Mouse (Mus musculus): Measurements from ENCODE around the gene Olfr1134. TPM values are rescaled to one million over a fixed set of nuclear protein-coding genes. Genes with fewer than 3 reads are reported as not detected.

Gene Olfr1134
- polyA plus RNA-seq (2014; fragmentation: Illumina TruSeq; extraction: RNeasy Lipid Tissue Mini Kit (QIAGEN cat#74804); ENCODE audit: low read depth, low replicate concordance) = not detected

DNA sequence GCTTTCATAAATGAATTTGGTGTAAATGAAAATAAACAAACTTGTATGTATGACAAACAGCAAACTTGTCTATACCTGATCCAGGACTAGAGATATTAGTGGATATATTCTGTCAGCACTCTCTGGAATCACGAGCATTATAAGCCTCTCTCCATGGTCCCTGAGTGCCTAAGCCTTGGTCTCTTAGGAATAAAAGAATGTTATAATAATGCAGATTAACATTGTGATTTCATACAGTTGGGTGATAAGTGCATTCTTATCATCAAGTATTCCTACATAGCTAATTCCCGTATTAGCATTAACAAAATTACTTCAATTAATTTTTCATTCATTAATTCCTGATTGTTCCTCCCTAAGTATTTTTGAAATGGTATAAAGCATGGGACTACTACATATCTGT lies at the start of gene Olfr1134:
Gene Olfr1134, minus strand, starts transcription at position 101 of the 400 bp plus-strand sequence.

DNA sequence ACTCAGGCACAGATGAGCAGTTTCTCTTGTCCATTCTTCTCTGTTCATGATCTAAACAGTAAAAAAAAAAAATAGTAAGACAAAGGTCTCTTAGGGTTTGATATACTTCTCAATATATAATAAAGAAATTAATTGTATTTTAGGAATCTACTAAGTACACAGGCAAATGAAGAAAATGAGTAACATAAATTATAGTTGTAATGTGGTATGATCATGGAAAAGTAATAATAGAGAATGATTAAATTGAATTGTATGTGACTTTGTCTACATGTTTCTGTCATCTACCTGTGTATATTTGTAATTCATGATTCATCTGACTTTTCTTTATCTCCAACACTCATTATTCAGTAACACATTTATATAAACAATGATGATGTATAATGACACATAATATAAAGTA lies 35.6 kb upstream of the Olfr1134 start, which contains the start of gene Olfr1136:
Gene Olfr1136, minus strand, starts transcription at position 101 of the 400 bp plus-strand sequence.

DNA sequence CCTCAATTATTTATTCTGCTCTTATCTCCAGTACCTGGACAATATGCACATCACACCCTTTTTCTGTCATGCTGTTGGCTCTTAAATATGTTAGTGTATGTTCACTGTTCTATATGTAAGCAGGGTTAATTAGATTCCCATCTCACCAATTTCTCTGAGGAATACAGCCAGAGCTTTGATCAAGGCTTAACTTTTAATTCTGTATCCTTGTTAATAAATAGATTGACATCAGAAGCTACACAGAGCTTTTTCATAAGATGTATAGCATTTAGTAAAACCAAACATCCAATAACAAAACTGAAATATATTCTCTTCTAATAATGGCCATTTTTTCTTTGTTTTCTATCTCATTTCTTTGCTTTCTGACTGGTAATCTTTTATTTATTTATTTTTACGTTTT lies 15.3 kb upstream of the Olfr1134 start, which contains the start of gene Olfr1135:
Gene Olfr1135, minus strand, starts transcription at position 101 of the 400 bp plus-strand sequence.

DNA sequence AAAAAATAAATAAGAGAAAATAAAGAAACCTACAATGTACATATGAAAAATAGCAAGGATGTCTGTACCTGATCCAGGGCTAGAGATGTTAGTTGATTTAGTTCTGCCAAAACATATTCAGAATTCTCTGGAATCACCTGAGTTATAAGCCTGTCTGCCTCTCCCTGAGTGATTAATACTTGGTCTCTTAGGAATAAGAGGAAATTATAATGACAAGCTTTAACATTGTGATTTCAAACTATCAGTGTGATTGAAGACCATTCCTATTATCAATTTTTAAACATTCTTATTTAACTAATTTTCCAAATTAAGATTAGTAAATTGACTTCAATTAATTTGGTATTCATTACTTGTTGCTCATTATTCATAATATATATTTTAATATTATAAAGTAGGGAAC lies 11.0 kb downstream of the Olfr1134 start, which contains the start of gene Olfr1133:
Gene Olfr1133, minus strand, starts transcription at position 101 of the 400 bp plus-strand sequence.

DNA sequence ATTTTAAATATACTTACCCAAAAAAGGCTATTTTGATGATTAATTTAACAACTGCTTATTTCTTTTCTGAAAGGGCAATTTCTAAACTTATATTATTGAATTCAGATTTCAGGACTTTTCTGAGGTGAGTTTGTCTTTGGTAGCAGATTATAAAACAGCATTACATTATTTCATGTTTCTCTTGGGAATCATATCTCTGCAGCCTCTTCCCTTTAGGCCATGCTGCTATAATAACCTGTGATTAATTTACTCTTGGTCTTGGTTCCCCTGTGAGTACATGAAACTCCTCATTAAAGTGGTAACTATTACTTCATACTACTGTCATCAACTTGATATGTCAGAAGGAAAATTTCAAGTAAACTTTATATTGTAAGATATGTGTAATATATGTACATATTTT lies 20.8 kb downstream of the Olfr1134 start, which contains the start of gene Olfr1132:
Gene Olfr1132, minus strand, starts transcription at position 101 of the 400 bp plus-strand sequence.

DNA sequence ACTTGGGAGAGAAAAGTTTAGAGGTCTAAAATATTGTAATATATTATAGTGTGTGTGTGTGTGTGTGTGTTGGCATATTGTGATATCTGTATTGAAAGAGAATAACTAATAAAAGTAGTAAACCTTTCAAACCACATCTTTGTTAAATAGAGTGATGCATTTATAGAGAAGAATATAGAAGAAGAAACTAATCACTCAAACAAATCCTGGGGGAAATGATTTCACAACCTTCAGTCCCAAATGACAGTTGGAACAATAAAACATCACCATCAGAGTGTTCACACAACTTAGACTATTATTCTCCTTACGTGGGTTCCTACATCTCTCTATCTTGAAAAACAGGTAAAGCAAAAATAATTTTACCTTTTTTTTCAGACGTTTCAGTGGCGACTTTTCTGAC lies 31.5 kb downstream of the Olfr1134 start, which contains the start of gene Olfr1131:
Gene Olfr1131, plus strand, starts transcription at position 301 of the 400 bp plus-strand sequence.

DNA sequence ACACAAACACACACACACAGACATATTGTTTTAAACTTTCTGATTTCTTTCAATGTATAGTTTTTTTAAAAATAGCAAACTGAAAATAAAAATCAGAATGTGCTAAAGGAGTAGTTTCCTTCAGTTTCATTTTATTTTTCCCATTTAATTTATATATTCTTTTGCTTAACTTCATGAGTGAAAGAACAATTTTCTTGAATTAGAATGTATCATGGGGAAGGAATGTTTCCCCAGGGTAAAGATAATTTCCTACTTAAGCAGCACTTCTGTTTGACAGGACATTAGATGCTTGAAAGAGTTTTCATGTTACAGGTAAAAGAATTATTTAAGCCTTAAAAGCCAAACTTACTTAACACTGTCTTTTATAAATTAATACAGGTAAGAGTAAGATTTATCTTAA lies 52.3 kb downstream of the Olfr1134 start, which contains the start of gene Olfr1130:
Gene Olfr1130, plus strand, starts transcription at position 301 of the 400 bp plus-strand sequence.

Other genes starting within 250 kb of the Olfr1134 start
- gene Olfr1123, start 241.8 kb downstream of the Olfr1134 start, polyA plus RNA-seq (2014; fragmentation: Illumina TruSeq; extraction: RNeasy Lipid Tissue Mini Kit (QIAGEN cat#74804); ENCODE audit: low read depth, low replicate concordance) = not detected
- gene Olfr1124, start 228.2 kb downstream of the Olfr1134 start, polyA plus RNA-seq (2014; fragmentation: Illumina TruSeq; extraction: RNeasy Lipid Tissue Mini Kit (QIAGEN cat#74804); ENCODE audit: low read depth, low replicate concordance) = not detected
- gene Olfr1126, start 204.5 kb downstream of the Olfr1134 start, polyA plus RNA-seq (2014; fragmentation: Illumina TruSeq; extraction: RNeasy Lipid Tissue Mini Kit (QIAGEN cat#74804); ENCODE audit: low read depth, low replicate concordance) = not detected
- not detected for gene Pramel7, start 161.4 kb downstream of the Olfr1134 start, polyA plus RNA-seq (2014; fragmentation: Illumina TruSeq; extraction: RNeasy Lipid Tissue Mini Kit (QIAGEN cat#74804); ENCODE audit: low read depth, low replicate concordance)
- gene Pramel6, start 151.9 kb downstream of the Olfr1134 start, polyA plus RNA-seq (2014; fragmentation: Illumina TruSeq; extraction: RNeasy Lipid Tissue Mini Kit (QIAGEN cat#74804); ENCODE audit: low read depth, low replicate concordance) = not detected
- not detected for gene Olfr153, start 126.7 kb downstream of the Olfr1134 start, polyA plus RNA-seq (2014; fragmentation: Illumina TruSeq; extraction: RNeasy Lipid Tissue Mini Kit (QIAGEN cat#74804); ENCODE audit: low read depth, low replicate concordance)
- not detected for gene Olfr1128, start 112.9 kb downstream of the Olfr1134 start, polyA plus RNA-seq (2014; fragmentation: Illumina TruSeq; extraction: RNeasy Lipid Tissue Mini Kit (QIAGEN cat#74804); ENCODE audit: low read depth, low replicate concordance)
- not detected for gene Olfr1129, start 84.6 kb downstream of the Olfr1134 start, polyA plus RNA-seq (2014; fragmentation: Illumina TruSeq; extraction: RNeasy Lipid Tissue Mini Kit (QIAGEN cat#74804); ENCODE audit: low read depth, low replicate concordance)
- gene Olfr1130, start 52.2 kb downstream of the Olfr1134 start, polyA plus RNA-seq (2014; fragmentation: Illumina TruSeq; extraction: RNeasy Lipid Tissue Mini Kit (QIAGEN cat#74804); ENCODE audit: low read depth, low replicate concordance) = not detected
- not detected for gene Olfr1131, start 31.4 kb downstream of the Olfr1134 start, polyA plus RNA-seq (2014; fragmentation: Illumina TruSeq; extraction: RNeasy Lipid Tissue Mini Kit (QIAGEN cat#74804); ENCODE audit: low read depth, low replicate concordance)
- gene Olfr1132, start 20.9 kb downstream of the Olfr1134 start, polyA plus RNA-seq (2014; fragmentation: Illumina TruSeq; extraction: RNeasy Lipid Tissue Mini Kit (QIAGEN cat#74804); ENCODE audit: low read depth, low replicate concordance) = not detected
- gene Olfr1133, start 11.1 kb downstream of the Olfr1134 start, polyA plus RNA-seq (2014; fragmentation: Illumina TruSeq; extraction: RNeasy Lipid Tissue Mini Kit (QIAGEN cat#74804); ENCODE audit: low read depth, low replicate concordance) = not detected
- gene Olfr1135, start 15.2 kb upstream of the Olfr1134 start, polyA plus RNA-seq (2014; fragmentation: Illumina TruSeq; extraction: RNeasy Lipid Tissue Mini Kit (QIAGEN cat#74804); ENCODE audit: low read depth, low replicate concordance) = not detected
- gene Olfr1136, start 35.5 kb upstream of the Olfr1134 start, polyA plus RNA-seq (2014; fragmentation: Illumina TruSeq; extraction: RNeasy Lipid Tissue Mini Kit (QIAGEN cat#74804); ENCODE audit: low read depth, low replicate concordance) = not detected
- gene Olfr1137, start 54.7 kb upstream of the Olfr1134 start, polyA plus RNA-seq (2014; fragmentation: Illumina TruSeq; extraction: RNeasy Lipid Tissue Mini Kit (QIAGEN cat#74804); ENCODE audit: low read depth, low replicate concordance) = not detected
- gene Olfr1138, start 81.5 kb upstream of the Olfr1134 start, polyA plus RNA-seq (2014; fragmentation: Illumina TruSeq; extraction: RNeasy Lipid Tissue Mini Kit (QIAGEN cat#74804); ENCODE audit: low read depth, low replicate concordance) = not detected
- not detected for gene Olfr1140, start 85.3 kb upstream of the Olfr1134 start, polyA plus RNA-seq (2014; fragmentation: Illumina TruSeq; extraction: RNeasy Lipid Tissue Mini Kit (QIAGEN cat#74804); ENCODE audit: low read depth, low replicate concordance)
- gene Olfr1141, start 95.5 kb upstream of the Olfr1134 start, polyA plus RNA-seq (2014; fragmentation: Illumina TruSeq; extraction: RNeasy Lipid Tissue Mini Kit (QIAGEN cat#74804); ENCODE audit: low read depth, low replicate concordance) = not detected
- not detected for gene Olfr152, start 121.0 kb upstream of the Olfr1134 start, polyA plus RNA-seq (2014; fragmentation: Illumina TruSeq; extraction: RNeasy Lipid Tissue Mini Kit (QIAGEN cat#74804); ENCODE audit: low read depth, low replicate concordance)
- gene Olfr1143, start 142.1 kb upstream of the Olfr1134 start, polyA plus RNA-seq (2014; fragmentation: Illumina TruSeq; extraction: RNeasy Lipid Tissue Mini Kit (QIAGEN cat#74804); ENCODE audit: low read depth, low replicate concordance) = not detected
- not detected for gene Olfr1145, start 151.4 kb upstream of the Olfr1134 start, polyA plus RNA-seq (2014; fragmentation: Illumina TruSeq; extraction: RNeasy Lipid Tissue Mini Kit (QIAGEN cat#74804); ENCODE audit: low read depth, low replicate concordance)
- gene Olfr1148, start 172.1 kb upstream of the Olfr1134 start, polyA plus RNA-seq (2014; fragmentation: Illumina TruSeq; extraction: RNeasy Lipid Tissue Mini Kit (QIAGEN cat#74804); ENCODE audit: low read depth, low replicate concordance) = not detected
- not detected for gene Olfr1150-ps1, start 185.5 kb upstream of the Olfr1134 start, polyA plus RNA-seq (2014; fragmentation: Illumina TruSeq; extraction: RNeasy Lipid Tissue Mini Kit (QIAGEN cat#74804); ENCODE audit: low read depth, low replicate concordance)
- gene Olfr1151, start 197.4 kb upstream of the Olfr1134 start, polyA plus RNA-seq (2014; fragmentation: Illumina TruSeq; extraction: RNeasy Lipid Tissue Mini Kit (QIAGEN cat#74804); ENCODE audit: low read depth, low replicate concordance) = not detected
- gene Olfr1152, start 208.0 kb upstream of the Olfr1134 start, polyA plus RNA-seq (2014; fragmentation: Illumina TruSeq; extraction: RNeasy Lipid Tissue Mini Kit (QIAGEN cat#74804); ENCODE audit: low read depth, low replicate concordance) = not detected
- not detected for gene Olfr1153, start 236.5 kb upstream of the Olfr1134 start, polyA plus RNA-seq (2014; fragmentation: Illumina TruSeq; extraction: RNeasy Lipid Tissue Mini Kit (QIAGEN cat#74804); ENCODE audit: low read depth, low replicate concordance)
- gene Olfr1154, start 246.7 kb upstream of the Olfr1134 start, polyA plus RNA-seq (2014; fragmentation: Illumina TruSeq; extraction: RNeasy Lipid Tissue Mini Kit (QIAGEN cat#74804); ENCODE audit: low read depth, low replicate concordance) = not detected